Mouse (Mus musculus) liver, postnatal 0 days (tissue): ENCODE results near the gene Elac2.

Experiments used
- CTCF ChIP-seq: sonication (generic); IDR thresholded peaks from 2 replicates; pipeline ENCODE4 v1.5.1; 2016; ENCODE audit warnings: antibody characterized with exemption, low read depth
- EP300 ChIP-seq: IDR thresholded peaks from 2 replicates; pipeline ENCODE4 v1.6.1; 2016; ENCODE audit warnings: antibody characterized with exemption, low read depth, mild to moderate bottlenecking

DNA sequence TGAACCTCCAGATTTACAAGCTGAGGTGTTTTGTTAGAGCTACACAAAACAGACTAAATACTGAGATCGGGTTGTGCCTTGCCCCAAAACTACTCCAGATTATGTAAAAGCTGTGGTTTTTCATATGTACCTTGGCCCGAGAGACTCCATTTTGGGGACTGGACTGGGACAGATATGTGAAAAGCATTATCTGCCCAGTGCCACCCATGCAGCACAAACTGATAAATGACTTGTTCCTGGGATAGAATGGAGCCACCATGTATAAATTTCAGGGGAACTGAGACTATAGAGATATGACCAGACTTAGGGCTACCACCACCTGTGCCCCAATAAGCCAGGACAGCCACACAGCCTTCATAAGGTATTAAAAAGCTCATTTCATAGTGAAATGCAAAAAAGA, 16.2 kb upstream of the Elac2 start:
- TF ChIP-seq EP300 (peak; percentile 91), CTCF (no peak)
